Mouse (Mus musculus): ENCODE measurements around the gene Cbx8. TPM values are rescaled to one million over a fixed set of nuclear protein-coding genes. Genes with fewer than 3 reads are reported as not detected.

Cbx8 gene
- polyA plus RNA-seq, 1 experiment from 2014 or later, result 15.2 TPM

DNA sequence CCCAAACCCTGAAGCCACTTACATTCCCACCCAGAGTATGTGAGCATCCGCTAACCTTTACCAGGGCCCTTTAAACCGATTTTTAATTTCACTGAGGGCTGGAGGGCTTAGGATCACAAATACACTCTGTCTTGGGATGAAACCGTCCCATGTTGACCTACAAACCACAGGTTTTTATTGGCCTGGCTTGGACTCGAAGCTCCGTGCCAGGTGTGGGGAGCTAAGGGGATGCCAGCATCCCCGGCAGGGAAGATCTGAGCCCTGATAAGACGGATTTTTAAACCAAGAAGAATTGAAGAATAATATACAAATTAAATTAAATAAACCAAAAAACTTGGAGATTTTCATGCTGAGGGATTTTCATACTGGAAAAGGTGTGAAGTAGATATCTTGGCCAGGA lies 26.3 kb downstream of the Cbx8 start:
- Histone ChIP-seq H3K27ac (no peak overlapping the region), H3K36me3 (no peaks in the 10 kb centered on the region), H3K4me3 (replicated peaks) (no peak overlapping the region), H3K4me2 (replicated peaks) (no peak overlapping the region), H3K27me3 (no peaks in the 10 kb centered on the region), H3K9me3 (no peaks in the 10 kb centered on the region), H3K4me1 (replicated peaks) (no peaks in the 10 kb centered on the region), H3K9ac (replicated peaks) (no peak overlapping the region)
- no peak for ATAC-seq
- WGBS, result 85% methylated on average over 7 of the region's 7 CpGs

GRCm38 (mm10) chr11:119007461-119008456 lies 33.0 kb downstream of the Cbx8 start:
- 23% methylated on average over 21 of the region's 21 CpGs for WGBS
- H3K9ac ChIP-seq (replicated peaks), result no peak overlapping the region; the same call in 1 of the 2 replicates

GRCm38 (mm10) chr11:119006462-119006861 lies 34.3 kb downstream of the Cbx8 start:
- no peak for ATAC-seq
- no peaks in the 10 kb centered on the region for H3K36me3 ChIP-seq

More at GRCm38 (mm10) chr11:119007461-119008456, 33.0 kb downstream of the Cbx8 start:
- ATAC-seq, result peak; percentile 68; the same call in 1 of the 2 replicates
- Histone ChIP-seq H3K36me3 (no peaks in the 10 kb centered on the region), H3K9me3 (no peaks in the 10 kb centered on the region), H3K4me2 (replicated peaks) (peak overlapping the region; percentile 46), H3K27ac (0 out of 2 replicates have a peak overlapping the region, but pooled peaks have one; percentile 9), H3K4me1 (replicated peaks) (no peaks in the 10 kb centered on the region), H3K27me3 (no peaks in the 10 kb centered on the region), H3K4me3 (replicated peaks) (peak overlapping the region; percentile 26)

DNA sequence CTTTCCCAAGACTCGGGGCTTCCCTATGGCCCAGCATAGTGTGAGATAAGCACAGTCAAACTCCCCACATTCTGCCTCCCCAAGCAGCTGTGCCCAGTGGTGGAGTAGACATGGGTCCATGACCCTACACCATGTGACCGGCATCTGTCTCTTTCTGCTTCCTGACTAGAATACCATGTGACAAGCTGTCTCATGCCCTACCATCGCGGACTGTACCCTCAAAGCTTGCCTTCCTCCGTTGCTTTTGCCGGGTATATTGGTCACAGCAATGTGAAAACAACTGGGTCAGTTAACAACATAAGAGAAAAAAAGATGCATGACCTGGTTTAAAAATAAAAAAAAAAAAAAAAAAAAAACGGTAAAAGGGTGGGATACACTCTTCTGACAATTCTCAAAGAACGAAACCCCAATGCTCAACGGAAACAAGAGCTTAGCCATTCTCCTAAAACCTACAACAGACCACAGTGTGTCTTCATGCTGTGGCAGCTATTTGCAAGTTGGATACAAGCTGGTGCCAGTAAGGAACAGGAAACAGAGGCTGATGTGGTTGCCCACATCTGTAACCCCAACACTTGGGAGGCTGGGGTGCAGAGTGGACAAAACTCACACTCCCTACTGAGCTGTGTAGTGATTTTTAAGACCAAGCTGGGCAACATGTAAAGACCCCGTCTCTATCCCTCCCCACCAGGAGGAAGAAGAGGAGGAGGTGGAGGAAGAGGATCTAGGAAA lies 35.1 kb downstream of the Cbx8 start:
- 93% methylated on average over 10 of the region's 10 CpGs for WGBS
- no peaks in the 10 kb centered on the region for H3K9me3 ChIP-seq
- H3K4me3 ChIP-seq (replicated peaks), result no peak overlapping the region
- no peak overlapping the region for H3K9ac ChIP-seq (replicated peaks)
- no peak for ATAC-seq
- H3K27ac ChIP-seq, result no peak overlapping the region
- H3K4me1 ChIP-seq (replicated peaks), result no peaks in the 10 kb centered on the region
- H3K4me2 ChIP-seq (replicated peaks), result no peak overlapping the region
- no peaks in the 10 kb centered on the region for H3K36me3 ChIP-seq
- 0 out of 2 replicates have a peak, but pooled peaks cover 3% of the 10 kb centered on the region for H3K27me3 ChIP-seq

More at GRCm38 (mm10) chr11:119006462-119006861, 34.3 kb downstream of the Cbx8 start:
- no peak overlapping the region for H3K9ac ChIP-seq (replicated peaks)
- H3K4me2 ChIP-seq (replicated peaks), result no peak overlapping the region
- H3K27me3 ChIP-seq, result no peaks in the 10 kb centered on the region
- H3K9me3 ChIP-seq, result no peaks in the 10 kb centered on the region
- no peaks in the 10 kb centered on the region for H3K4me1 ChIP-seq (replicated peaks)
- WGBS, result 73% methylated on average over 3 of the region's 3 CpGs
- no peak overlapping the region for H3K27ac ChIP-seq
- no peak overlapping the region for H3K4me3 ChIP-seq (replicated peaks)

DNA sequence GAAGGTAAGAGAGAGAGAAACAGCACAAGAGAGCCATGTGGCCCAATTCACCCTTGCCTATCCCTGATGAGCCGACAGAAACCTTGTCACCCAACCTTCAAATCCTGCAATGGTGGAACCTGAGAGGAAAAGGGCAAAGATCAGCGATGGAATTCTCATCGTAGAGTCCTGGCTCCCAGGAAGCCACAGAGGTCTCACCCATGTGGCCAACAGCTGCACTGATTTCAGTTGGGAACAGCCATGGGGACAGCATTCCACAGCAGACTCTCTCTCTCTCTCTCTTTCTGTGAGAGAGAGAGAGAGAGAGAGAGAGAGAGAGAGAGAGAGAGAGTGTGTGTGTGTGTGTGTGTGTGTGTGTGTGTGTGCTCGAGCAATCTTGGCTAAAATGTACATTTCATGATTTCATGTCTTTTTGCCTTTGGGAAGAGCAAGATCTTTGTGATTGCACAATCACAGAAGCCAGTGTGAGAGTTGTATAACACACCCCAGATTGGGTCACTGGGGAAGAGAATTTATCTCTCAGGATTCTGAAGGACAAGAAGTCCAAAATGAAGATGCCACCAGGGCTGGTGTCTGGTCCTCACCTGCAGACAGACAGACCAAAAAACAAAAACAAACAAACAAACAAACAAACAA lies 39.2 kb downstream of the Cbx8 start:
- Histone ChIP-seq H3K4me1 (replicated peaks) (peaks cover 21% of the 10 kb centered on the region), H3K9ac (replicated peaks) (no peak overlapping the region), H3K36me3 (no peaks in the 10 kb centered on the region), H3K4me2 (replicated peaks) (no peak overlapping the region), H3K4me3 (replicated peaks) (no peak overlapping the region), H3K27me3 (0 out of 2 replicates have a peak, but pooled peaks cover 6% of the 10 kb centered on the region), H3K27ac (no peak overlapping the region), H3K9me3 (no peaks in the 10 kb centered on the region)
- WGBS, result 78% methylated on average over 4 of the region's 4 CpGs
- ATAC-seq, result no peak

DNA sequence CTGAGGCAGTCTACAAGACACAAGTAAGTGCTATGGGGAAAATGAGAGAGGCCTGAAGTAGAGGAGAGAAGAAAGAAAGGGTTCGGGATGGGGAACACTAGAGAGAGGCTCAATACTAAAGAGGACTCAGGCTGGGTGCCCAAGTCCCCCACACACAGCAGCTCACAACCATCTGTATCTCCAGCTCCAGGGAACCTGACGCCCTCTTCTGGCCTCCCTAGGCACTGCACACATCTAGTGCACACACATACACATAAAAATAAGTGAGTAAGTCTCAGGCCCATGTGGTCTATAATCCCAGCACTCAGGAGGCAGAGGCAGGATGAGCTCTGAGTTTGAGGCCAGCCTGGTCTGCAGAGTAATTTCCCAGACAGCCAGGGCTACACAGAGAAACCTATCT lies 39.9 kb downstream of the Cbx8 start:
- Histone ChIP-seq H3K27ac (no peak overlapping the region), H3K9me3 (no peaks in the 10 kb centered on the region), H3K4me3 (replicated peaks) (no peak overlapping the region), H3K9ac (replicated peaks) (no peak overlapping the region), H3K4me1 (replicated peaks) (peaks cover 26% of the 10 kb centered on the region), H3K4me2 (replicated peaks) (no peak overlapping the region), H3K27me3 (0 out of 2 replicates have a peak, but pooled peaks cover 6% of the 10 kb centered on the region), H3K36me3 (no peaks in the 10 kb centered on the region)
- no peak for ATAC-seq
- WGBS, result 64% methylated on average over 2 of the region's 2 CpGs

DNA sequence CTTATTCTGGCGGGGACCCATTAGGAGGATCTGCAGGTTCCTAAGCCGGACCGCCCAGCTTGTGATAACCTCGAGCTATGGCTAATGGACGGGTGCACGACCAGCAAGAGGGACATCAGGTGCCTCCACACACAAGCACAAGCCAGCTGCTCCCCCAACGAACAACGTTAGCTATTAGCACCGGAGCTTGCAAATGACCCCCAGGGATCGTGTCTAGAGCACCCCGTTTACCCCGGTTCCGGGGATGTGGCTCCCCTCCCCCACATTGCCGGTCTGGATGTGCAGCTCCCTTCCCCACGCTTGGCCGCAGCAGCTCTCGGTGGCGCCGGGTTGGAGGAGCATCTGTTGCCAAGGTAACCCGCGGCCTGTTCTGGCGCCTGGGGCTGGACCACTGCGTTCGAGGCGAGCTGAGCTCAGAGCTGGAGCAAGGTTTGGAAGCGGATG lies 41.4 kb downstream of the Cbx8 start:
- Histone ChIP-seq H3K36me3 (no peaks in the 10 kb centered on the region), H3K9me3 (no peaks in the 10 kb centered on the region), H3K27ac (peak overlapping the region; percentile 87), H3K4me3 (replicated peaks) (peak overlapping the region; percentile 11; the same call in 1 of the 2 replicates), H3K4me1 (replicated peaks) (peaks cover 41% of the 10 kb centered on the region), H3K9ac (replicated peaks) (peak overlapping the region; percentile 58; the same call in 1 of the 2 replicates), H3K4me2 (replicated peaks) (peak overlapping the region; percentile 58), H3K27me3 (0 out of 2 replicates have a peak, but pooled peaks cover 6% of the 10 kb centered on the region)
- peak; percentile 81 for ATAC-seq
- 2% methylated on average over 26 of the region's 26 CpGs for WGBS

GRCm38 (mm10) chr11:118998540-118999265 lies 42.1 kb downstream of the Cbx8 start:
- WGBS, result 6% methylated on average over 30 of the region's 30 CpGs

DNA sequence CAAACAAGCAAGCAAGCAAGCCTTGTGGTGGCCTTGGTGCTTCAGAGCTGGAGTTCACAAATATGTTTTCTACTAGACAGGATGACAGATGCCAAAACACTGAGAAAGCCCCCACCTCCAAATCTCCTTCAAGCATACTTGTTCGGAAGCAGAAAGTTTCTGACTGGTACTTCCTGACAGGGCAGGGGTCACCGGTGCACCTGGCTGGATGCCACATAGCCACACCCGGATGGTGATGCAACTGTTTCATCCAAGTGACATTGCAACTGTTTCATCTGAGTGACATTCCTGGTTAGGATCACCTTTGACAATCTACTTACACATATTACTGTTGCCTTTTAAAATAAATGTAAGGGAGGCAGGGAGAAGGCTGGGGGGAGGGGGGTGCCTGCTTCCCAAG lies 43.6 kb downstream of the Cbx8 start:
- H3K4me2 ChIP-seq (replicated peaks), result no peak overlapping the region
- 90% methylated on average over 3 of the region's 3 CpGs for whole genome bisulfite sequencing
- H3K4me1 ChIP-seq (replicated peaks), result peaks cover 42% of the 10 kb centered on the region
- no peak overlapping the region for H3K4me3 ChIP-seq (replicated peaks)
- ATAC-seq, result no peak
- no peak overlapping the region for H3K27ac ChIP-seq
- H3K9ac ChIP-seq (replicated peaks), result no peak overlapping the region
- no peaks in the 10 kb centered on the region for H3K9me3 ChIP-seq
- H3K36me3 ChIP-seq, result no peaks in the 10 kb centered on the region
- 0 out of 2 replicates have a peak, but pooled peaks cover 8% of the 10 kb centered on the region for H3K27me3 ChIP-seq

More at GRCm38 (mm10) chr11:118998540-118999265, 42.1 kb downstream of the Cbx8 start:
- Histone ChIP-seq H3K27me3 (0 out of 2 replicates have a peak, but pooled peaks cover 8% of the 10 kb centered on the region), H3K27ac (peak overlapping the region; percentile 87), H3K4me1 (replicated peaks) (peaks cover 42% of the 10 kb centered on the region), H3K9ac (replicated peaks) (peak overlapping the region; percentile 58), H3K9me3 (no peaks in the 10 kb centered on the region), H3K4me3 (replicated peaks) (peak overlapping the region; percentile 30), H3K4me2 (replicated peaks) (peak overlapping the region; percentile 58), H3K36me3 (no peaks in the 10 kb centered on the region)
- ATAC-seq, result peak; percentile 85

DNA sequence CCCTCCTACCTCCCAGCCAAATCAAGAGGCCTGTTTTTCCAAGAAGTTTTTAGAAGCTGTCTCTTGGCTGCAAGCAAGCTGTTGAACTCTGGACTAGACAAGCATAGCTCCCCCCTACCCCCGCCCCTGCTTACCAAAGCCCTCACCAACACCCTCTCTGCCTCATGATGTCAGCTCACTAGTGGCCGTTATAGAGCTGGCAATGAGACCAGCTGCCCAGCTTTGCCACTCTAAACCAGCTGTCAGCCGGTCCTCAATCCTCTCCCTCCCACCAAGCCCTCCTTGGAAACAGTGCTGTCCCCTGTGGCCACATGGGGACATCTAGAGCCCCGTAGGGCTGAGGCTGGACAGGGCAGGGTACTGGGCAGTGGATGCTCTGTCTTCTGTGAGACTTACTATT lies 45.3 kb downstream of the Cbx8 start:
- H3K36me3 ChIP-seq, result no peaks in the 10 kb centered on the region
- H3K27ac ChIP-seq, result 0 out of 2 replicates have a peak overlapping the region, but pooled peaks have one; percentile 4
- ATAC-seq, result no peak
- H3K9me3 ChIP-seq, result no peaks in the 10 kb centered on the region
- 20% methylated on average over 4 of the region's 4 CpGs for WGBS
- H3K27me3 ChIP-seq, result 0 out of 2 replicates have a peak, but pooled peaks cover 5% of the 10 kb centered on the region
- H3K4me2 ChIP-seq (replicated peaks), result no peak overlapping the region
- peaks cover 42% of the 10 kb centered on the region for H3K4me1 ChIP-seq (replicated peaks)
- no peak overlapping the region for H3K4me3 ChIP-seq (replicated peaks)
- no peak overlapping the region for H3K9ac ChIP-seq (replicated peaks)

- Histone ChIP-seq H3K9me3 (no peaks in the 10 kb centered on the region), H3K4me3 (replicated peaks) (no peak overlapping the region), H3K27me3 (0 out of 2 replicates have a peak, but pooled peaks cover 2% of the 10 kb centered on the region), H3K4me2 (replicated peaks) (no peak overlapping the region), H3K36me3 (no peaks in the 10 kb centered on the region), H3K9ac (replicated peaks) (no peak overlapping the region), H3K27ac (no peak overlapping the region), H3K4me1 (replicated peaks) (peaks cover 21% of the 10 kb centered on the region)
- no peak for ATAC-seq
- WGBS, result 84% methylated on average over 3 of the region's 3 CpGs
Observed at GRCm38 (mm10) chr11:118992781-118993180, 48.0 kb downstream of the Cbx8 start.

Data from midbrain, embryonic 13.5 days (tissue).